In genomic region chr17:57012245-57012795, GRCm38 (mm10) we compare ENCODE assay signal across 9 mouse cellular contexts. TPM values are rescaled to one million over a fixed set of nuclear protein-coding genes. Genes with fewer than 3 reads are reported as not detected.
A peak's percentile ranks its signal among the peaks of the same experiment; 100 is the strongest.
DNase-seq lines count a peak whose midpoint lies in the region; ATAC-seq lines count a peak whose summit lies in the region.
"Had no signal": no experiment of that assay in that cellular context is flagged by ENCODE, and none has a peak within 500 bp of the region (broad histone marks: within the 10 kb centered on the region; RNA-seq: fewer than 3 reads in every experiment).

No protein-coding gene starts in this region.

- peak overlapping the region; percentile 87 for H3K9ac ChIP-seq in kidney, embryonic 16.5 days (replicated peaks; ENCODE audit: low read length)
- H3K9ac ChIP-seq in hindbrain, embryonic 14.5 days: peak overlapping the region; percentile 71; the same call in 1 of the 2 replicates
- H3K9ac ChIP-seq in midbrain, embryonic 14.5 days (replicated peaks; ENCODE audit: low read length): no peak overlapping the region; the same call in 1 of the 2 replicates

- H3K9me3 ChIP-seq in kidney, embryonic 16.5 days (ENCODE audit: low read length): no peaks in the 10 kb centered on the region
- no peaks in the 10 kb centered on the region for H3K9me3 ChIP-seq in hindbrain, embryonic 14.5 days (ENCODE audit: control insufficient read depth, low read length)
- H3K9me3 ChIP-seq in midbrain, embryonic 14.5 days (ENCODE audit: control insufficient read depth, low read length): no peaks in the 10 kb centered on the region

- H3K27me3 ChIP-seq in kidney, embryonic 16.5 days (ENCODE audit: insufficient read depth, low read length): no peaks in the 10 kb centered on the region
- no peaks in the 10 kb centered on the region for H3K27me3 ChIP-seq in hindbrain, embryonic 14.5 days (ENCODE audit: control insufficient read depth, insufficient read depth, low read length)
- H3K27me3 ChIP-seq in midbrain, embryonic 14.5 days (ENCODE audit: control insufficient read depth, insufficient read depth, low read length): no peaks in the 10 kb centered on the region

- peak; percentile 9 for ATAC-seq in kidney, embryonic 16.5 days (ENCODE audit: low FRiP score, low TSS enrichment)
- ATAC-seq in hindbrain, embryonic 14.5 days (ENCODE audit: low FRiP score): no peak
- ATAC-seq in midbrain, embryonic 14.5 days (ENCODE audit: low FRiP score, low TSS enrichment): no peak

- H3K27ac ChIP-seq in kidney, embryonic 16.5 days (ENCODE audit: low read length): peak overlapping the region; percentile 89
- peak overlapping the region; percentile 94 for H3K27ac ChIP-seq in hindbrain, embryonic 14.5 days
- peak overlapping the region; percentile 96 for H3K27ac ChIP-seq in midbrain, embryonic 14.5 days (replicated peaks; ENCODE audit: low read depth, low read length)

- WGBS in kidney, embryonic 16.5 days: 69% methylated on average over 13 of the region's 13 CpGs
- 72% methylated on average over 13 of the region's 13 CpGs for WGBS in hindbrain, embryonic 14.5 days
- 76% methylated on average over 13 of the region's 13 CpGs for WGBS in midbrain, embryonic 14.5 days

- H3K4me1 ChIP-seq in kidney, embryonic 16.5 days (ENCODE audit: insufficient read depth, low read length): peaks cover 19% of the 10 kb centered on the region
- H3K4me1 ChIP-seq in hindbrain, embryonic 14.5 days (replicated peaks; ENCODE audit: control insufficient read depth, insufficient read depth, low read length): peaks cover 13% of the 10 kb centered on the region
- peaks cover 16% of the 10 kb centered on the region for H3K4me1 ChIP-seq in midbrain, embryonic 14.5 days (ENCODE audit: control insufficient read depth, insufficient read depth, low read length)

- peak overlapping the region; percentile 60 for H3K4me3 ChIP-seq in kidney, embryonic 16.5 days (ENCODE audit: low read length)
- H3K4me3 ChIP-seq in hindbrain, embryonic 14.5 days (replicated peaks; ENCODE audit: low read length): peak overlapping the region; percentile 82
- H3K4me3 ChIP-seq in midbrain, embryonic 14.5 days (replicated peaks; ENCODE audit: low read depth, low read length): peak overlapping the region; percentile 72

- peak overlapping the region; percentile 81 for H3K4me2 ChIP-seq in kidney, embryonic 16.5 days (replicated peaks; ENCODE audit: low read depth, low read length)
- H3K4me2 ChIP-seq in hindbrain, embryonic 14.5 days (replicated peaks): peak overlapping the region; percentile 56
- peak overlapping the region; percentile 84 for H3K4me2 ChIP-seq in midbrain, embryonic 14.5 days (ENCODE audit: low read length)

- H3K36me3 ChIP-seq in kidney, embryonic 16.5 days (ENCODE audit: insufficient read depth, low read length): peaks cover 15% of the 10 kb centered on the region
- H3K36me3 ChIP-seq in hindbrain, embryonic 14.5 days (replicated peaks; ENCODE audit: control insufficient read depth, insufficient read depth): peaks cover 23% of the 10 kb centered on the region
- H3K36me3 ChIP-seq in midbrain, embryonic 14.5 days (ENCODE audit: control insufficient read depth, insufficient read depth, low read length): peaks cover 14% of the 10 kb centered on the region

- no peak for DNase-seq in kidney, postnatal 4 days
- peak; percentile 71 for DNase-seq in cerebellum, adult 9-11 months
- DNase-seq in hindbrain, embryonic 14.5 days (ENCODE audit: low spot score): no peak
- DNase-seq in midbrain, embryonic 14.5 days: no peak
- DNase-seq in layer of hippocampus, adult 9-10 months (ENCODE audit: low spot score): no peak
- DNase-seq in urinary bladder, adult 2 months (ENCODE audit: low spot score): no peak
- DNase-seq in adrenal gland, adult 8-10 months: no peak
- DNase-seq: kidney, adult 11 months had no signal

RNA-seq across cellular contexts. Expression of gene Gm17949, which starts 1.1 kb away (rescaled TPM):
- polyA plus RNA-seq in kidney, embryonic 16.5 days (2015; fragmentation: Nextera tagmentation; extraction: Ambion mirVana): 0.78 and 0.80 TPM in 2 replicates
- 0.28 and 0.40 TPM in 2 replicates for polyA plus RNA-seq in hindbrain, embryonic 14.5 days (2014; fragmentation: Nextera tagmentation; extraction: Ambion mirVana)
- polyA plus RNA-seq in midbrain, embryonic 14.5 days (2014; fragmentation: Nextera tagmentation; extraction: Ambion mirVana): 0.24 and 0.42 TPM in 2 replicates
- polyA plus RNA-seq in urinary bladder, adult 2 months (2012; rRNA removed): 0.18 and 0.19 TPM in 2 replicates
- under 1 TPM; 0.29 to 0.80 (median 0.45) TPM for total RNA-seq in adrenal gland, adult 8-10 months (2022)

RNA-seq across cellular contexts. Expression of gene Gtf2f1, which starts 1.2 kb away (rescaled TPM):
- polyA plus RNA-seq in kidney, embryonic 16.5 days (2015; fragmentation: Nextera tagmentation; extraction: Ambion mirVana): 71.4 and 74.0 TPM in 2 replicates
- 54.5 and 58.2 TPM in 2 replicates for polyA plus RNA-seq in hindbrain, embryonic 14.5 days (2014; fragmentation: Nextera tagmentation; extraction: Ambion mirVana)
- polyA plus RNA-seq in midbrain, embryonic 14.5 days (2014; fragmentation: Nextera tagmentation; extraction: Ambion mirVana): 61.3 and 63.7 TPM in 2 replicates
- 41.2 and 47.4 TPM in 2 replicates for polyA plus RNA-seq in urinary bladder, adult 2 months (2012; rRNA removed)
- 10 to 100 TPM; 45.6 to 68.2 (median 54.2) TPM for total RNA-seq in adrenal gland, adult 8-10 months (2022)

RNA-seq across cellular contexts. Expression of gene Pspn, which starts 12.5 kb away (rescaled TPM):
- polyA plus RNA-seq in kidney, embryonic 16.5 days (2015; fragmentation: Nextera tagmentation; extraction: Ambion mirVana): 0.64 TPM in 1 of 2 replicates, not detected in the other
- polyA plus RNA-seq in hindbrain, embryonic 14.5 days (2014; fragmentation: Nextera tagmentation; extraction: Ambion mirVana): 0.47 and 0.68 TPM in 2 replicates
- not detected in 2 replicates for polyA plus RNA-seq in midbrain, embryonic 14.5 days (2014; fragmentation: Nextera tagmentation; extraction: Ambion mirVana)
- polyA plus RNA-seq in urinary bladder, adult 2 months (2012; rRNA removed): not detected in 2 replicates
- total RNA-seq in adrenal gland, adult 8-10 months (2022): 1 to 10 TPM in 2 of 4 experiments, not detected in 2; 2.1 to 2.8 TPM

RNA-seq across cellular contexts. Expression of gene Alkbh7, which starts 15.2 kb away (rescaled TPM):
- 57.4 and 58.0 TPM in 2 replicates for polyA plus RNA-seq in kidney, embryonic 16.5 days (2015; fragmentation: Nextera tagmentation; extraction: Ambion mirVana)
- polyA plus RNA-seq in hindbrain, embryonic 14.5 days (2014; fragmentation: Nextera tagmentation; extraction: Ambion mirVana): 55.7 and 56.5 TPM in 2 replicates
- polyA plus RNA-seq in midbrain, embryonic 14.5 days (2014; fragmentation: Nextera tagmentation; extraction: Ambion mirVana): 45.7 and 55.8 TPM in 2 replicates
- 18.1 and 20.6 TPM in 2 replicates for polyA plus RNA-seq in urinary bladder, adult 2 months (2012; rRNA removed)
- 10 to 100 TPM; 69.8 to 87.3 (median 77.2) TPM for total RNA-seq in adrenal gland, adult 8-10 months (2022)

RNA-seq across cellular contexts. Expression of gene Khsrp, which starts 19.0 kb away (rescaled TPM):
- polyA plus RNA-seq in kidney, embryonic 16.5 days (2015; fragmentation: Nextera tagmentation; extraction: Ambion mirVana): 25.6 and 27.9 TPM in 2 replicates
- 36.0 and 38.1 TPM in 2 replicates for polyA plus RNA-seq in hindbrain, embryonic 14.5 days (2014; fragmentation: Nextera tagmentation; extraction: Ambion mirVana)
- polyA plus RNA-seq in midbrain, embryonic 14.5 days (2014; fragmentation: Nextera tagmentation; extraction: Ambion mirVana): 37.5 and 41.7 TPM in 2 replicates
- 54.9 and 60.3 TPM in 2 replicates for polyA plus RNA-seq in urinary bladder, adult 2 months (2012; rRNA removed)
- 100 to 1,000 TPM in 2 of 4 experiments, 10 to 100 TPM in 2; 92.3 to 122 (median 102) TPM for total RNA-seq in adrenal gland, adult 8-10 months (2022)
